Mouse (Mus musculus) lung, postnatal 10 days (tissue): ENCODE results near the gene Cdhr5.
A peak's percentile ranks its signal among the peaks of the same experiment; 100 is the strongest.

Experiments
- DNase-seq: peaks from one replicate; pipeline ENCODE4 v3.0.0; 2021

Gene Cdhr5

DNA sequence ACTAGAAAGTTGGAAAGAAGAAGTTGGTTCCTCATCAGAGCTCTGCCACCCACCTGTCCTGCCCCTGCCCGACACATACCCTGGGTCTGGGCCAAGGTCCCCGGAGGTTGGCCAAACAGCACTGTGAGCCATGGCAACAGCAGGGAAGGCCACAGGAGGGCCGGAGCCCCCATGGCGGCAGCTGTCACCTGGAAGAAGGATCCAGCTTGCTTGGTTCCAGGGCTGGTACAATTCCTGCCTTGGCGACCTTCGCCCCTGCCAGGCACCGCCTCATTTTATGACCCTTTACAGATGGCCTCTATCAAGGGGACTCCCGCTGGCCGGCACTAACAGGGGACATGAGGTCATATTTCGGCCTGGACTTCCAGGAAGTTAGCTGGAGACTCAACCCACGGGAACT is at the start of gene Cdhr5:
TSS of gene Cdhr5 (minus strand) at position 241 of the 400 bp plus-strand sequence.
- DNase-seq, result no peak

DNA sequence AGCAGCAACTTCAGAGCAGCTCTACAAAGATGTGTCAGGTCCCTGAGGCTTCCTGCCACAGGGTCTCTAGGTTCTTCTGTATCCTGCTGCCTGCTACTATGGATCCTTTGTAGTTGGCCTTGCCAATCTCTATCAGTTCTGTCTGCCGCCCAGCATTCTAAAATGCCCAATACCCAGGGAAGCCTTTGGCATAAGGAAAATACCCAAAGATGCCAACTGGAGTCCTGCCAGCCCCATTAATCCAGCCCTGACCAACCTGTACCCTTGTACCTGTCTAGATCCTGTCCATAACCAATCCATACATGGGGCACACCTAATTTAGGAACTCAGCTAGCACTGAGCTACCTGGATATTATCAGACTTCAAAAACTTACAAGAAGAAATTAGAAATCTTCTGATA is 48.1 kb upstream of the Cdhr5 start:
- DNase-seq, result no peak

DNA sequence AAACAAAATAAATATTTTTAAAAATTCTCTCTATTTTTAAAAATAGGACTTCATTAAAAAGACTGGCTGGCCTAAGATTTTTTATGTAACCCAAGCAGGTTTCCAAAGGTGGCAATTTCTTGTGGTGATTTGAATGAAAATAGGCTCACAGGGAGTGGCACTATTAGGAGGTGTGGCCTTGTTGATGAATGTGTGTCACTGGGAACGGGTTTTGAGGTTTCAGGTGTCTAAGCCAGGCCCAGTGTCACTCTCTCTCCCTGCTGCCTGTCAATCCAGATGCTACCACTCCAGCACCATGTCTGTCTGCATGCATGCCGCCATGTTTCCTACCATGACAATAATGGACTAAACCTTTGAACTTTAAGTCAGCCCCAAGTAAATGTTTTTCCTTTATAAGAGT is 42.9 kb upstream of the Cdhr5 start:
- no peak for DNase-seq

DNA sequence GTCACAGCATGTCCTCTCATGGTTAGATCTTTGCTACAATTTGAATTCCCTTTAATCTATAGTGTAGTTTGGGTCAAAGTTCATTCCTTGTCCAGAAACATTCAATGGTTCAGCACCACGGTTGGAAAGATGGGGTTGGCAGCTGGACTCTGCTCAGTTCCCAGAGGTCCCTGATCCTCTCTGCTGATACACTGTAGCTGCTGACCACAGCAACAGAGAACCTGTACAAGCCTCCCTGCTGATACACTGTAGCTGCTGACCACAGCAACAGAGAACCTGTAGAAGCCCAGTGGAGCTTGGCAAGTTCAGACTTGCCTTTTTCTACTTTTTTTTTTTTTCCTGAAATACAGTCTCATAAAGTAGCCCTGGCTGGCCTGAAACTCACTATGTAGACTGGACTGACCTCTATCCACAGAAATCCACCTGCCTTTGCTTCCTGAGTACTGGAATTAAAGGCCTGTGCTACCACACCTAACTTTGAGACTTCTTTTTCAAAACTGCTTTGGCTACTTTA is 41.1 kb upstream of the Cdhr5 start:
- no peak for DNase-seq

DNA sequence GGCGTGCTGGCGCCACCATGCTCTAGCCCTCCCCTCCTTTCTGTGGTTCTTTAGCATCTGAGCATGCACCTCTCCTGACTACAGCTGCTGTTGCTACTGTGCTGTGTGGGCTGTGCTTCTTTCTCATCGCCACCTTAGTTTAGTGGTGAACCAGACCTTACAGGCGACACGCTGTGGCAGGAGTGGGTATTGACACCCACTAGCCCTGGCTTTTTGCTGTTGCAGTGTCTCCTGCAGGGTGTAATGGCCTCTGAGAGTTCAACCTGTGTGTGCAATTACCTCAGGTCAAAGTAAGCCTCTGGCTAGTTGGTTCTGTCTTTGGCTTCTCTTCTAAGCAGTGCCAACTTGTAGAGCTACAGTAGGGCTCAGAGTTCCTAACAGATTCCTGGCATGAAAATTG is 39.4 kb upstream of the Cdhr5 start:
- peak; percentile 60 for DNase-seq

DNA sequence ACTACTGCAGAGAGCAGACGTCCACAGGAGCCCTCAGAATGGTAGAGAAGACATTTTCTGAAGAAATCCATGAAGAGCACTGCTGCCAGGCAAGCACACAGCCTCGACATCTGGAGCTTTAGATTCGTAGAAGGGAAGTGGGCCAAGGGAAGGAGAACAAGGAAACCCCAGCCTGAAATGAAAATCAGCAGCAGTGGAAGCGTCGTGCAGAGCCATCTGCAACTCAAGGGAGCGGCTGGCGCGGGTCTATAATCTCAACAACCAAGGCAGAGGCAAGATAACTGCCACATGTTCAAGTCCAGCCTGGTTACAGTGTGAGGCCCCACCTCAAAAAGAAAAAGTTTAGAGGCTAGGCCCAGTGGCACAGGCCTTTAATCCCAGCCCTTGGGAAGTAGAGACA is 38.5 kb upstream of the Cdhr5 start:
- no peak for DNase-seq

DNA sequence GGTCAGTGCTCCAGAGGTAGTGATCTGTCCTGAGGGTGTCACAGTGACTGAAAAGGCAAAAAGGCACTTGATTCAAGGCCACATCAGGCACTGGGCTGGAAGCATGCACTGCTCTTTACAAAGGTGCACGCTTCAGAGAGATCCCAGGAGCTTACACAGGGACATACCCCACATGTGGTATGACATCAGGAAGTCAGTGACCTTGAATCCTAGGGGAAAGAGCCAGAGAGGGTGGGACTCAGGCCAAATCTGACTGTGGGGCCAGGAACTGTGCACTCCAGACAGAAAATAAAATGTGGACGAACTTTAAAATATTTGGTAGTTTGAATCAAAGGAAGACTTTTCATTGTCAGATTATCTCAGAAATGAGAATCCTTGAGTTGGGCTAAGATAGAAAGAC is 37.8 kb upstream of the Cdhr5 start:
- DNase-seq, result no peak

DNA sequence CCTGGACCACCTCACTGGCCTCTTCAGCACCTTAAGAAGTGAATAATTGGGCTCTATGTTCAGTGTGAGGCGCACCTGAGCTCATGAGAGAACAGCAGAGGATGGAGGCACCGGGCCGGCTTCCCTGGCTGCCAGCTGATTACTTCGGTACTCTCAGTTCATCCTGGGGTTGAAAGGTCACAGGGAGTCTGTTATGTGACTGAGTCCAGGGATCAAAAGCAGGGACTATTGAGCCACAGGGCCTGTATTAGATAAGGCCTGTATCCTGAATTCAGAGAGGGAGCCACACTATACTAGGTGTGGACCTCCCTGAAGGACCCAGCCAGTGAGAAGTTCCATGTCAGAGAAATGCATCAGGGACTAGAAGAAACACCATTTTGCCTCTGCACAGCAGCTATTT is 28.0 kb upstream of the Cdhr5 start:
- no peak for DNase-seq

DNA sequence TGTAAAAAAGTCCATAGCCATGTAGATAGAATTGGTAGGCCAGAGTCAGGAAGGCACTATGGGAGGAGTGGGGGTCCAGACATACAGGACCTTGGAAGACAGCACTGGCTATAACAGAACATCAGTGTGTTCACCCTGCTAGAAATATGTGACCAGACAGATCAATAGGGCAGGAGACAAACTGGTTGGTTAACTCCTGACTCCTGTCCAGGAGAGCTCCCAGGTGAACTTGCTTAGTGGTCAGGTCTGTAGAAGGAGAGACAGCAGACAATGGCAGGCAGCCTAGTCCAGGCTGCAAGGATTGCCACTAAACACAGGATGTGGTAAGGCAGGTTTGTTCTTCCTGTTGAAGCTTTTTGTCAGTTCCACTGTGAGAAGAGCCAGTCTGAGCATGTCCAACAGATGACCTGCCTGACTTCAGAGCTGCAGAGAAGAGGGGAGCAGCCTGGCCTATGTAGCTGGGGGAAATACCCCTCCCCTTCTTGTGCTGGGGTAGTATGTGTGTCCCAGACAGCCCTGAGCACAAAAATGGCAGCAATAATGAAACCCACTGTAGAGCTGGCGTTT is 26.2 kb upstream of the Cdhr5 start:
- no peak for DNase-seq

DNA sequence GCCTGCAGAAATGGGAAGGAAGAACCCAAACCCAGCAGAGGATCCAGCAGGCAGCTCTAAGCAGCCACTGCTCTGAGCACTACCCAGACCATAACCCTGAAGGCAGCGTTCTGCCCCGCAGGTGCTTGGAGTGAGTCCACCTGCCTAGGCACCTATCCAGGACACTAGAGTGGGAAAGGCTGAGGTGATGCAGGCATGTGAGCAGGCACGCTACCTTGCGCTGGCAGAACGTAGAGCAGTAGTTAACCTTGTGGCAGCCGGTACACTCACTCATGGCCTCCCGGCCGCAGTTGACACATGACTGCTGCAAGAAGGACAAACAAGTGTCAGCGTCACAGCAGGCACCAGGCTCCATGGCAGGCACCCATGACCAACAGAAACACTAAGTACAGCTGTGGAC is 24.8 kb upstream of the Cdhr5 start:
- DNase-seq, result no peak

DNA sequence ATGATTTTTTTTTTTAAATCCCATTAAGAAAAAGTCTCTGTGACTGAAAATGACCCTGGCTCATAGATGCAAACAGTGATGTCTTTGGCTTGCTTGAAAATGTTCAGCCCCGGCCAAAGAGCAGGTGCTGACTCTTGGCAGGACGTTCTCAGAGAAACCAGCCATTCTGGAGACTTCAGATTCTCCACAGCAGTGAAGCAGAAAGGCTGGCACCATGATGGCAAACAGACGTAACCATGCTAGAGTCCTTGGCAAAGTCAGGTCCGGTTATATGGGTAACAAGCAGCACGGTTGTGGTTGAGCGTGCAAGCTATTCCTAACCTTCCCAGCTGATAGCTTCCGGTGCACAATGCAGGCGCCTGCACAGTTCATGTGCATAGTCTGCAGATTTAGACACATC is 22.6 kb upstream of the Cdhr5 start:
- no peak for DNase-seq

DNA sequence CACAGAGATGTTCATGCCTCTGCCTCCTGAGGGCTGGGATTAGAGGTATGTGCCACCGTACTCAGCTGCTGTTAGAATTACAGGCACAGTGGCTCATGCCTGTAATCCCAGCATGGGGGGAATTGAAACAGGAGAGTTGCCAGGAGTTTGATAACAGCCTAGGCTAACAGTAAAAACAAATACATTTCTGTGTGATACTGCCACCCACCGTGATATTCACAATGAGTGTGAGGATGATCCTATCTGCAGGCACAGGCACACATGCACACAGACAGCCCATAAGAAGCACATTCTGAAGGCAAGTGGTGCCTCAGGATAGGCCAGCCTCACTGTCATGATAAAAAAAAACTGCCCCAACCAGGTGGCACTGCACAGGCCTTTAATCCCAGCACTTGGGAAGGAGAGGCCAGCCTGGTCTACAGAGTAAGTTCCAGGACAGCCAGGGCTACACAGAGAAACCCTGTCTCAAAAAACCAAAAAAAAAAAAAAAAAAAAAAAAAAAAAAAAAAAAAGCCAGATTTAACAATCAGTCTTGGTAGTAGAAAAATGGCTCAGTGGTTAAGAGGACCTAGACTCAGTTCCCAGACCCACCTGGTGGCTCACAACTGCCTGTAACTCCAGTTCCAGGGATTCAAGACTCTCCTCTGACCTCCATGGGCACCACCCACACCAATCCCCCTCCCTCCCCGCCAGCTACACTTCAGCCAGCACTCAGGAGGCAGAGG is 21.5 kb upstream of the Cdhr5 start:
- no peak for DNase-seq

DNA sequence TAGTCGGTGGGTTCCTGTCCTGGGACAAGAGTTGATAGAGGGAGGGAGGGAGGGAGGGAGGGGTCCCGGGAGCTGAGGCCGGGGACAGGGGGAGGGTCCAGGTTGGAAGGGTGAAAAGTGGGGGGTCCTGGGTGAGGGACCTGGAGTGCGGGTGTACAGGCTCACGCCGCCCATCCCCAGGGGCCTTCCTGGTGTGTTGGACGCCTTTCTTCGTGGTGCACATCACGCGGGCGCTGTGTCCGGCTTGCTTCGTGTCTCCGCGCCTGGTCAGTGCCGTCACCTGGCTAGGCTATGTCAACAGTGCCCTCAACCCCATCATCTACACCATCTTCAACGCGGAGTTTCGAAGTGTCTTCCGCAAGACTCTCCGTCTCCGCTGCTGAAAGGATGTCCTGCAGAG is 17.9 kb upstream of the Cdhr5 start:
- no peak for DNase-seq

DNA sequence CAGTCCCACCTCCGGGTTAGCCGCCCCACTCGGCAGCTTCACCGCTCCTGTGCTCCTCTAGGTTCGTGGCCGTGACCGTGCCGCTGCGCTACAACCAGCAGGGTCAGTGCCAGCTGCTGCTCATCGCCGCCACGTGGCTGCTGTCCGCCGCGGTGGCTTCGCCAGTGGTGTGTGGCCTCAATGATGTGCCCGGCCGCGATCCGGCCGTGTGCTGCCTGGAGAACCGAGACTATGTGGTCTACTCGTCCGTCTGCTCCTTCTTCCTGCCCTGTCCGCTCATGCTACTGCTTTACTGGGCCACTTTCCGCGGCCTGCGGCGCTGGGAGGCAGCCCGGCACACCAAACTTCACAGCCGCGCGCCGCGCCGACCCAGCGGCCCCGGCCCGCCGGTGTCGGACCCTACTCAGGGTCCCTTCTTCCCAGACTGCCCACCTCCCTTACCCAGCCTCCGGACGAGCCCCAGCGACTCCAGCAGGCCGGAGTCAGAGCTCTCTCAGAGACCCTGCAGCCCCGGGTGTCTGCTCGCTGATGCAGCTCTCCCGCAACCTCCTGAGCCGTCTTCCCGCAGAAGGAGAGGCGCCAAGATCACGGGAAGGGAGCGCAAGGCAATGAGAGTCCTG is 17.4 kb upstream of the Cdhr5 start:
- peak; percentile 69 for DNase-seq

DNA sequence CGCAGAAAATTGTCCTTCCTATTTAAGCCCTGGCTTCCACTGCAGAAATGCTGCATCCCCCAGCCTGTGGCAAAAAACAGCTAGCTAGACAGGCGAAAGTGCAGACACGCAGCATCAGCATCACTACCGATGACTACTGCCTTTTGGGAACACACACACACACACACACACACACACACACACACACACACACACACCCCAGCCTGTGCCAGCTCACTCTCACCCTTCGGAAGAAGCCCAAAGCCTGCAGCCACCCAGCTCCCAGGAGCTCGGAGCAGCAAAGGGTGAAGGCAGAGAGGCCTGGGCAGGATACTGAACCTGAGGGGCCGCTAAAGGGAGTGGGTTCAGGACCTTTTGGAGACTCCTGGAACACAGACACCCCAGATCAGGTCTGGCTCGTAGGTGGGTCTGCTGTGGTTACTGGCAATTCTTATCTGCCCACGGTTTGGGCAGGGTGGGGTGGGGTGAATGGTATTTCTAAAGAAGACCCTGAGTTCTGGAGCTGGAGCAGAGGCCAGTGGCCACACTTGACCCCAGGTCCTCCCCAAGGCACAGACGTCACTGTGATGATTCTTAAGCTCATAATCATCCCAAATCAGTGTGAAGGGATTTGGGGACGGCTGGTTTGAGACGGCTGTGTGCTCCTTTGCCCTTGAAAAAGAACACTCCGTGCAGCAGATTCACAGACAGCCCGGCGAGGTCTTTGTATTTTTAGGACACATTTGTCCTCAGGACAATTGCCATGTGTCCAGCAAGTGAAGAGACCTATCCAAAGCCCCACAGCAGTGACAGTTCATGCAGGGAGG is 16.2 kb upstream of the Cdhr5 start:
- DNase-seq, result no peak

DNA sequence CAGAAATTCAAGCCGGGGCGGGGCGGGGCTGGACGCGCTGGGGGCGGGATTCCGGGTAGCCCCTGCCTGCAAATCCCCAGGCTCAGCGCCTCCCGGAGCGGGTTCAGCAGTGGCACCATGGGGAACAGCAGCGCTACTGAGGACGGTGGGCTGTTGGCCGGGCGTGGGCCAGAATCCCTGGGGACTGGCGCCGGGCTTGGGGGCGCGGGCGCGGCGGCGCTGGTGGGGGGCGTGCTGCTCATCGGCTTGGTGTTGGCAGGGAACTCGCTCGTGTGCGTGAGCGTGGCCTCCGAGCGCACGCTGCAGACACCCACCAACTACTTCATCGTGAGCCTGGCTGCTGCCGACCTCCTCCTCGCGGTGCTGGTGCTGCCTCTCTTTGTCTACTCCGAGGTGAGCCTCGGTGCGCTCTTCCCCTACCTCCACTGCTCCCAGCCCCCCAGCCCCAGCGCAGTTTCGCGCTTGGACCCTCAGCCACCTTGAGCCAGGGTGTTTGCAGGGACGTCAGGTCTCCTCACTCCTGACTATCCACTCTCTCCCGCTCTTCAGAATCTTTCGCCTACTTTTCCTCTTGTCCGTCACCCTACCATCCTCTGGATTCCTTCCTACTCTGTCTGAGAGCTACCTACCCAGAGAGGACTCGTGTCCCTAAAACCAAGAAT is 15.5 kb upstream of the Cdhr5 start, which contains the start of gene Drd4:
TSS of gene Drd4 (plus strand) at position 86 of the 662 bp plus-strand sequence.
- DNase-seq, result peak; percentile 35

DNA sequence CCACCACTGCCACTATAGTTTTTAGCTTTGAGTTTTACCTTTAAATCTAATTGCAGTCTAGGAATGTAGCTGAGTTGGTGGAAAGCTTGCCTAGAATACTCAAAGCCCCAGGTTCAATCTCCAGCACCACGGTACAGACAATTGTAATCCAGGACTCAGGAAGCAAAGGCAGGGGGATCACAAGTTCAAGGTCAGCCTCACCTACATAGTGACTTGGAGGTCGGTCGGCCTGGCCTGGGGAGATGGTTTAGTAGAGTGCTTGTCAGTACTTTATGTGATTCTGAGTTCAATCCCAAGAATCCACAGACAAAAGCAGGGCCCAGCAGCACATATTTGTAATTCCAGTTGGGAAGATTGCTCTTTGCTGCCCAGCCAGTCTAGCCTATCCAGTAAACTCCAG is 11.5 kb upstream of the Cdhr5 start:
- no peak for DNase-seq

DNA sequence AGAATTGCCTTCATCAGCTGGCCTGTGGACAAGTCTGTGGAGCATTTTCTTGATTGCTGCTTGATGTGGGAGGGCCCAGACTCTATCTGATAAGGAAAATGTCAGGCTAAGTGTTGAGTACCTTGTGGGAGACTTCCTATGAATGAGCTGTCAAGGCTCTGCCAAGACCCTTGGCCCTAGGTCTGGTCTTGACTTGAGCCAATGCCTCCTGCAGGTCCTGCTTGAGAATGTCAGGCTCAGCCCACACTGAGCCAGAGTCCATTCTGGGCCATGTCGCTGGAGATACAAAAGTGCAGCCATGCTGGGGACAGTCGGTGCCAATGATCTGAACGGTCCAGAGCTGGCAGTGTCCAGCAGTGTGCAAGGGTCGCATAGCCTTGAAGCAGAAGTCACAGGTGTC is 6.2 kb upstream of the Cdhr5 start:
- no peak for DNase-seq

DNA sequence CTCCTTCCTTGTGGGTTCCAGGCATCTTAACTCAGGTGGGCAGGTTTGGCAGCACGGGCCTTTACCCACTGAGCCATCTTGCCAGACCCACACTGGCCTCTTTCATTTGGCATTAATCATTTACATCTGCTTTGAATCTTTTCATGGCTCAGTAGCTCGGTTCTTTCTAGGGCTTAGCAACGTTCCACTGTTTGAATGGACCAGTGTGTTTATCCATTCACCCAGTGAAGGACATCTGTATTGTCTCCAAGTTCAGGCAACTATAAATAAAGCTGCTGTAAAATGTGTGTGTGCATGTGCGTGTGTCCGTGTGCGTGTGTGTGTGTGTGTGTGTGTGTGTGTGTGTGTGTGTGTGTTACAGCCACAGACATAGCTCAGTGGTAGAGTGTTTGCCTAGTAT is 4.9 kb upstream of the Cdhr5 start:
- no peak for DNase-seq

DNA sequence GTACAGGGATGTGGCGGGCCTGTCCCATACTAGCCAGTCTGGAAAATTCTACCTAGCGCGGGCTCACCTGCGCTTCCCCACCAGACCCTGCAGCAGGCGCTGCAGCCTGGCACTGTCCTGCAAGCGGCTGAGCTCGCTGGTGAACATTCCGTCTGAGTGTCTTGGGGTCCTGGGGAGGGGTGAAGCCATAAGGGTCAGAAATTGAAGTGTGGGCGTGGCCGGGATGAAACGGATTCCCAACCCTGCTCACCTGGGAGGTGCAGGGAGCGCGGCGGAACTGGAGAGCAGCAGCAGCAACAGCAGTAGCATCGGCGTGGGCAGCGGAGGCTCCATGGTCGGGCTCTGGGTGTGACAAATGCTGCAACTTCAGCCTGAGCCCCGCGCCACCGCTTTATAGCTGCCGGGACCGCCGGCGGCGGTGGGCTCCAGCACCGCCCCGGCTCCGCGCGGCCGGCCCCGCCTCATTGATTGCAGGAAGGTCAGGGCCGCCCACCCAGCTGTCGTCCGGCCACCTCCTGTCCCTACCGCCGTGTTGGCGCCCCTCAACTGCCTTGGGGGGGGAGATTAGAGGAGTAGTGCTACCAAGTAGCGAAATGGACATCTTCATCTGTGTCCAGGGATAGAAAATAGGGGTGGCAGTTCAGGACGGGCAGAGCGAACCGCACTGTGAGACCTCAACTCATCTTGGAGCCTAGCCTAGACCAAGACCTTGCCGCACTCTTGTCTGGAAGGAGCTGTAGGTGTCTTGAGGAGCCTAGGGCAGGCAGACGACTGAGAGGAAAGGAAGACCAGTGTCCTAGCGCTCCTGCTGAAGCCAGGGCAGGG is 2.4 kb upstream of the Cdhr5 start, which contains the start of gene Sct:
TSS of gene Sct (minus strand) at position 368 of the 825 bp plus-strand sequence.
- peak; percentile 34 for DNase-seq
